Mouse (Mus musculus) embryonic facial prominence, embryonic 15.5 days (tissue): ENCODE results near the gene Snrnp70. TPM values are rescaled to one million over a fixed set of nuclear protein-coding genes. Genes with fewer than 3 reads are reported as not detected.
A peak's percentile ranks its signal among the peaks of the same experiment; 100 is the strongest.

Source experiments
- ATAC-seq: fragments of 200-750 bp; cut with Nextera tagmentation; 2 replicates; pipeline ENCODE4 v1.8.0; 2017; ENCODE audit warnings: low read depth, moderate TSS enrichment; ENCODE audit not compliant: insufficient number of reproducible peaks, low FRiP score, low TSS enrichment
- H3K27ac ChIP-seq: fragments of 300-500 bp; sonication (generic); replicated peaks from 2 replicates; pipeline ENCODE4 v1.5.1; 2015; ENCODE audit warnings: mild to moderate bottlenecking, inconsistent platforms
- H3K27me3 ChIP-seq: fragments of 300-500 bp; sonication (generic); 2 replicates; pipeline ENCODE4 v1.6.1; 2015; ENCODE audit warnings: inconsistent platforms
- H3K36me3 ChIP-seq: fragments of 300-500 bp; sonication (generic); 2 replicates; pipeline ENCODE4 v1.6.1; 2015; ENCODE audit warnings: mild to moderate bottlenecking, inconsistent platforms
- H3K4me1 ChIP-seq: fragments of 300-500 bp; sonication (generic); 2 replicates; pipeline ENCODE4 v1.6.1; 2015; ENCODE audit warnings: inconsistent platforms
- H3K4me2 ChIP-seq: fragments of 300-500 bp; sonication (generic); replicated peaks from 2 replicates; pipeline ENCODE4 v1.6.1; 2015; ENCODE audit warnings: mild to moderate bottlenecking, inconsistent platforms
- H3K4me3 ChIP-seq: fragments of 300-500 bp; sonication (generic); replicated peaks from 2 replicates; pipeline ENCODE4 v1.5.1; 2015; ENCODE audit warnings: mild to moderate bottlenecking, inconsistent platforms
- H3K9ac ChIP-seq: fragments of 300-500 bp; sonication (generic); 2 replicates; pipeline ENCODE4 v1.6.1; 2015; ENCODE audit warnings: inconsistent platforms
- H3K9me3 ChIP-seq: fragments of 300-500 bp; sonication (generic); replicated peaks from 2 replicates; pipeline ENCODE4 v1.6.1; 2016; ENCODE audit warnings: inconsistent platforms
- WGBS: fragments of 180-500 bp; shearing (Covaris S2); methylation state at CpG from one replicate; pipeline ENCODE4 v1.1.7; 2015; 5-methylcytosine and 5-hydroxymethylcytosine counted together
- polyA plus RNA-seq: library from polyadenylated mRNA; unstranded; fragments of >200 nt; fragmentation: Nextera tagmentation; extraction: Ambion mirVana; gene quantifications from 2 replicates; pipeline ENCODE4 v1.2.1, GENCODE M21; 2015

Snrnp70 gene
- polyA plus RNA-seq = 212 and 214 TPM in 2 replicates

DNA sequence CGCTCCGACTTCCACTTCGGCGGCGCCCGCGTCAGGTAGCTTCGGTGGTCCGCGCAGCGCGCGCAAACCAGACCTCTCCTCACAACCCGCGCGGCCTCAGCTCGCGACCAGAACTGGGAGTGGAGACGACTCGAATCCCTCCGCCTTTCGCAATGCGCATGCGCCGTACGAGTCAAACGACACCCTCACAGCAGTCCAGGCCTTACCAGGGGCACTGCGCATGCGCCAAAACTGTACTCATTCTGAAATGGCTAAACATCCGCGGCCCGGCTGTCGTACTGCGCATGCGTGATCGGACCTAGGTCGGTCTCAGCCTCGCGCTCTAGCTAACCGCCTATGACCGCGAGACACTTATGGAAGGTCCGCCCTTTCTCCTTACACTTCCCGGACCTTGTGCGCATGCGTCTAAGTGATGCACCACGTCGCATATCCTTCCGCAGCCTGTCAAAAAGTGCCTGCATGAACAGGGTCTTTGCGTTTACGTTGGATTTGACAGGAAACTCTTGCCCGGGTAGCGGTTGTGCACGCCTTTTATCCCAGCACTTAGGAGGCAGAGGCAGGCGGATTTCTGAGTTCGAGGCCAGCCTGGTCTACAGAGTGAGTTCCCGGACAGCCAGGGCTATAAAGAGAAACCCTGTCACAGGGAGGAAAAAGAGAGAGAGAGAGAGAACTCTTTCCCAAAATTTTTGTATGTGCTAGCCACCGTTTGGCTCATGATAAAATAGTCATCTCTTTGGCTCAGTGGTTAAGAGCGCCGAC lies at the start of gene Snrnp70:
TSS of gene Snrnp70 (minus strand) at position 165 of the 759 bp plus-strand sequence.
- Histone ChIP-seq H3K4me3 (peak within 1 kb of the TSS; percentile 80), H3K4me1 (peaks cover 18% of the 10 kb centered on the region), H3K4me2 (peak within 1 kb of the TSS; percentile 87), H3K27ac (peak within 1 kb of the TSS; percentile 99), H3K9me3 (no peaks in the 10 kb centered on the region), H3K9ac (peak within 1 kb of the TSS; percentile 93), H3K27me3 (no peaks in the 10 kb centered on the region), H3K36me3 (peaks cover 22% of the 10 kb centered on the region)
- 1% methylated on average over 60 of the region's 60 CpGs for WGBS
- peak; percentile 99 for ATAC-seq

DNA sequence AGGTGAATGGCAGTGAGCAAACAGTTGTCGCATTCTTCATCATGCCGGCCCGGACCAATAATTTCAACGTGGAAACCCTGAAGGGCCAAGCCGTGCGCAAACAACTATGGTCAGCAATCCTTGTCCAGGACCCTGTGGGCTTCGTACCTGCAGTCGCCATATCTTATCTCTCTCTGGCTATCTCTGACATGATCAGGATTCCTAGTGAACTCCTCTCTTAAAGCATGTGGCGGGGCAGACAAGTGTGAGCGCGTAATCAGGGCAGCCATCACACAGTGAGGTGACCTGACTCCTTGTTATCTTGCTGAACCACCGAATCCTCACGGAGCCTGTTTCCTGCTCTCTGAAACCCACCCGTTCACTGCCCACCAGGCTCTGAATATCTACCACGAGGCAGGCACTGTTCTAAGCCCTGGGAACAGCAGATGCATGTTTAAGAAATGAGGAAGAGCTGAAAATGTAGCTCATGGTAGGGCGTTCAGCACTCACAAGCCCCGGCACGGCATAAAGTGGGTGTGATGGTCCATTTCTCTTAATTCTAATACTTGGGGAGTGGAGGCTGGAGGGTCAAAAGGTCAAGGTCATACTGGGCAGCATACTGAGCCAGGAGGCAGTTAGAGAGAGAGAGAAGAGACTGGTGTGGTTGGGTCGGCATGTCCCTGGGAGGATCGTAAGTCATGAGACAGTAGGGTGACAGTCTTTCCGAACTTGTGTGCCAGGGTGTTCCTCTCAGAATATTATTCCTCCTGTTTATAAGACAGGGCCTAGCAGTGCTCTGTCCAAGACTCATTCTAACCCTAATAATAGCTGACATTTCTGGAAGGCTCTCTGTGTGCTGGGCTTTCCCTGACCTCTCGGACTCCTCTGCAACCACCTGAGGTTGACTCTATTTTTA lies 48.2 kb upstream of the Snrnp70 start:
- H3K9me3 ChIP-seq = no peaks in the 10 kb centered on the region
- no peak overlapping the region for H3K27ac ChIP-seq
- no peak overlapping the region for H3K4me3 ChIP-seq
- peaks cover 73% of the 10 kb centered on the region for H3K36me3 ChIP-seq
- ATAC-seq = no peak
- 85% methylated on average over 22 of the region's 22 CpGs for WGBS
- H3K4me1 ChIP-seq = no peaks in the 10 kb centered on the region
- no peak overlapping the region for H3K4me2 ChIP-seq
- H3K27me3 ChIP-seq = no peaks in the 10 kb centered on the region
- H3K9ac ChIP-seq = no peak overlapping the region

- no peaks in the 10 kb centered on the region for H3K27me3 ChIP-seq
- no peak within 1 kb of the TSS for H3K9ac ChIP-seq
- peaks cover 31% of the 10 kb centered on the region for H3K36me3 ChIP-seq
- H3K4me2 ChIP-seq = peak within 1 kb of the TSS; percentile 31
- no peaks in the 10 kb centered on the region for H3K9me3 ChIP-seq
- peaks cover 47% of the 10 kb centered on the region for H3K4me1 ChIP-seq
- H3K4me3 ChIP-seq = 0 out of 2 replicates have a peak within 1 kb of the TSS, but pooled peaks have one; percentile 2
- 15% methylated on average over 19 of the region's 19 CpGs for WGBS
- ATAC-seq = no peak
- no peak within 1 kb of the TSS; the same call in 1 of the 2 replicates for H3K27ac ChIP-seq
Observed at GRCm38 (mm10) chr7:45437521-45438276, 42.2 kb upstream of the Snrnp70 start, which contains the start of gene Ruvbl2. Gene Ruvbl2, minus strand, starts transcription at chr7:45438096.

GRCm38 (mm10) chr7:45437046-45437445 lies 41.5 kb upstream of the Snrnp70 start:
- Histone ChIP-seq H3K4me3 (no peak overlapping the region), H3K9me3 (no peaks in the 10 kb centered on the region), H3K4me2 (peak overlapping the region; percentile 31), H3K9ac (no peak overlapping the region), H3K36me3 (peaks cover 30% of the 10 kb centered on the region), H3K27ac (no peak overlapping the region), H3K4me1 (peaks cover 49% of the 10 kb centered on the region), H3K27me3 (no peaks in the 10 kb centered on the region)
- 27% methylated on average over 6 of the region's 6 CpGs for WGBS
- ATAC-seq = no peak

GRCm38 (mm10) chr7:45436444-45436843 lies 40.9 kb upstream of the Snrnp70 start:
- no peaks in the 10 kb centered on the region for H3K27me3 ChIP-seq
- peaks cover 31% of the 10 kb centered on the region for H3K36me3 ChIP-seq
- H3K9me3 ChIP-seq = no peaks in the 10 kb centered on the region
- H3K4me3 ChIP-seq = no peak overlapping the region
- H3K4me2 ChIP-seq = no peak overlapping the region
- WGBS = 96% methylated on average over 5 of the region's 5 CpGs
- H3K27ac ChIP-seq = 0 out of 2 replicates have a peak overlapping the region, but pooled peaks have one; percentile 13
- no peak overlapping the region for H3K9ac ChIP-seq
- no peak for ATAC-seq
- H3K4me1 ChIP-seq = peaks cover 49% of the 10 kb centered on the region

- Histone ChIP-seq H3K27ac (peak overlapping the region; percentile 89), H3K9me3 (no peaks in the 10 kb centered on the region), H3K4me2 (peak overlapping the region; percentile 94), H3K27me3 (no peaks in the 10 kb centered on the region), H3K36me3 (peaks cover 28% of the 10 kb centered on the region), H3K9ac (peak overlapping the region; percentile 72), H3K4me3 (peak overlapping the region; percentile 83), H3K4me1 (peaks cover 50% of the 10 kb centered on the region)
- ATAC-seq = peak; percentile 1; the same call in 1 of the 2 replicates
- WGBS = 2% methylated on average over 16 of the region's 16 CpGs
Observed at GRCm38 (mm10) chr7:45435038-45435437, 39.5 kb upstream of the Snrnp70 start.

DNA sequence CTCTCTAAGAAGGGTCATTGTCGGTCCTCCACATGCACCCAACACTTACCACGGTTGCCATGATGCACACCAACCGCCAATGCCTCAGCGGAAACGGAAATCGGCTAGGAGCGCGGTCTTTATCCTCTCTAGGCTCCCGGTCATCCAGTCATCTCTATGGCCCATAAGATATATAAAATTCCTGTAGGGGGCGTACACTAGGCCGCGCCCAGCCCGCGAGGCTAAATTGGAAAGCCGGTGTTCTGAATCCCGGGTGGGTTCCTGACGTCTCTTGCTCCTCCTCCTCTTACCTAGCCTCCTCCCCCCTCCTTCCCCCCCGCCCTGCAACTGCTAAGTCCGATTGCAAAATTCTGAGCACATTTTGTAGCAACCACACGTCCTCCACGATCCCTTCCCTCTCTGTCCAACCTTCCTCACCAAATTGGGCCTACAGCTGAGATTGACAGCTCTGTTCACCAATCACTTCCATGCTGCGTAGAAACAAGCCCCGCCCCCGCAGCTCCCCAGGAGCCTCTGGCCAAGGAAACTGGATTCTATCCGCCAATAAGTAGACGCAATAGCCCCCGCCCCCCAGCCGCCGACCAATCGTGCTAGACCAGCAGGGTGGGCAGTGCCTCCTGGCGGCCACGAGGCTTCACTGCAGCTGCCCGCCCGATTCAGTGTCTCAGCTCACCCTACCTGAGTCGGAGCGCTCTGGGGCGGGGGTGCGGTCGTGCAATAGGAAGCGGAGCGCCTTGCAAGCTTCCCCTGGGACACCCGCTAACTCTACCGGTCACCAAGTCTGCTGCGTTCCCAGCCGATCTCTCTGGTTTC lies 38.9 kb upstream of the Snrnp70 start, which contains the start of gene Gys1:
TSS of gene Gys1 (plus strand) at position 642 of the 813 bp plus-strand sequence.
- 0% methylated on average over 45 of the region's 45 CpGs for WGBS
- peak within 1 kb of the TSS; percentile 94 for H3K4me2 ChIP-seq

GRCm38 (mm10) chr7:45433835-45434202 lies 38.3 kb upstream of the Snrnp70 start:
- ATAC-seq = no peak
- WGBS = under 1% methylated on average over 7 of the region's 7 CpGs
- Histone ChIP-seq H3K27me3 (no peaks in the 10 kb centered on the region), H3K9me3 (no peaks in the 10 kb centered on the region), H3K4me2 (peak overlapping the region; percentile 94), H3K36me3 (peaks cover 30% of the 10 kb centered on the region), H3K4me1 (peaks cover 52% of the 10 kb centered on the region), H3K9ac (peak overlapping the region; percentile 91), H3K4me3 (peak overlapping the region; percentile 83), H3K27ac (peak overlapping the region; percentile 89)

More for the DNA sequence above, 38.9 kb upstream of the Snrnp70 start, which contains the start of gene Gys1:
- peak within 1 kb of the TSS; percentile 89 for H3K27ac ChIP-seq
- peaks cover 52% of the 10 kb centered on the region for H3K4me1 ChIP-seq
- H3K9ac ChIP-seq = peak within 1 kb of the TSS; percentile 91
- H3K36me3 ChIP-seq = peaks cover 27% of the 10 kb centered on the region
- ATAC-seq = peak; percentile 95
- H3K4me3 ChIP-seq = peak within 1 kb of the TSS; percentile 83
- H3K9me3 ChIP-seq = no peaks in the 10 kb centered on the region
- H3K27me3 ChIP-seq = no peaks in the 10 kb centered on the region

DNA sequence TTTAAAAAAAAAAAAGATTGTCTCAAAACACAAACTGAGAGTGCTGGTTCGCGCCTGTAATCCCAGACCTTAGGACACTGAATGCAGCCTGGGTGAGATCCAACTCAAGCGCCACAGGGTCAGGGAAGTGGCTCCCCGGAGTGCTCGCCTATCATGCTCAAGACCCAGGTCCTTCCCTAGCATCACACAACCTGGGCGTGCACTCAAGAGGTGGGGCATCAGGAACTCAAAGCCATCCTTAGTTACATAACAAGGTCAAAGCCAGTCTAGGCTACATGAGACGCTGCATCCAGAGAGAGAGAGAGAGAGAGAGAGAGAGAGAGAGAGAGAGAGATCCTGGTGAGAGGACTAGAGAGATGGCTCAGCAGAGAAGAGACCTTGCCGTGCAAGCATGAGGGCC lies 31.0 kb upstream of the Snrnp70 start:
- Histone ChIP-seq H3K4me1 (0 out of 2 replicates have a peak, but pooled peaks cover 3% of the 10 kb centered on the region), H3K4me2 (no peak overlapping the region), H3K36me3 (peaks cover 89% of the 10 kb centered on the region), H3K9ac (no peak overlapping the region), H3K27me3 (no peaks in the 10 kb centered on the region), H3K9me3 (no peaks in the 10 kb centered on the region), H3K4me3 (no peak overlapping the region), H3K27ac (no peak overlapping the region)
- WGBS = 92% methylated on average over 8 of the region's 8 CpGs
- no peak for ATAC-seq

DNA sequence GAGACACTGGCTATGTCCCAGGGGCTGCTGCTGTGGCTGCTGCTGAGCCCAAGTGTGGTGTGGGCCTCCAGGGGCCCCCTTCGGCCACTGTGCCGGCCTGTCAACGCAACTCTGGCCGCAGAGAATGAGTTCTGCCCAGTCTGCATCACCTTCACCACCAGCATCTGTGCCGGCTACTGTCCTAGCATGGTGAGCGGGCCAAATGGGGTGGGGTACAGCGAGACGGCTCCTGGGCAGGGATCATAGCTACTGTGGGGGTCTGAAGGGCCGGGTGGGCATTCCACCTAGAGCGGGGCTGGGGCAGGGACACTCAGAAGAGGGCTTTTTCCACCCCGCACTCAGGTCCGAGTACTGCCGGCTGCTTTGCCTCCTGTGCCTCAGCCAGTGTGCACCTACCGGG lies 25.7 kb upstream of the Snrnp70 start:
- no peak for ATAC-seq
- Histone ChIP-seq H3K4me2 (no peak overlapping the region), H3K4me3 (no peak overlapping the region), H3K9me3 (no peaks in the 10 kb centered on the region), H3K27me3 (peaks cover 15% of the 10 kb centered on the region), H3K9ac (no peak overlapping the region), H3K4me1 (peaks cover 26% of the 10 kb centered on the region), H3K27ac (no peak overlapping the region), H3K36me3 (peaks cover 49% of the 10 kb centered on the region)
- WGBS = 90% methylated on average over 14 of the region's 14 CpGs
